Mouse (Mus musculus) ES-E14 (cell line): ENCODE results near the gene Dpf3. TPM values are rescaled to one million over a fixed set of nuclear protein-coding genes. Genes with fewer than 3 reads are reported as not detected.
A peak's percentile ranks its signal among the peaks of the same experiment; 100 is the strongest.

Source experiments
- DNase-seq: peaks from one replicate; pipeline ENCODE4 v3.0.0-alpha.2; 2013; ENCODE audit warnings: low read depth, low spot score
- H3K27ac ChIP-seq: 2 replicates; pipeline ENCODE4 v1.5.1; 2012; ENCODE audit warnings: low read depth, mild to moderate bottlenecking, low read length, moderate library complexity, mixed read lengths; ENCODE audit not compliant: poor library complexity, insufficient read depth, severe bottlenecking
- H3K36me3 ChIP-seq: 2 replicates; pipeline ENCODE4 v1.6.1; 2012; ENCODE audit warnings: mild to moderate bottlenecking, low read length, moderate library complexity, mixed read lengths; ENCODE audit not compliant: control insufficient read depth, poor library complexity, insufficient read depth, severe bottlenecking
- H3K4me1 ChIP-seq, 2 experiments: fragments of 150-350 bp in 1 of 2; sonication (generic) in 1 of 2; 2 replicates each; pipeline ENCODE4 v1.6.1; 2012; ENCODE audit warnings: low read length in 2 of 2, mild to moderate bottlenecking in 1 of 2, mixed read lengths in 1 of 2; ENCODE audit not compliant: control insufficient read depth in 2 of 2, insufficient read depth in 2 of 2, poor library complexity in 1 of 2
- H3K4me3 ChIP-seq, 2 experiments: fragments of 150-350 bp in 1 of 2; sonication (generic) in 1 of 2; 2 replicates each; pipeline ENCODE4 v1.5.1; 2012; ENCODE audit warnings: low read length in 2 of 2, low read depth in 1 of 2, mild to moderate bottlenecking in 1 of 2, mixed read lengths in 1 of 2; ENCODE audit not compliant: insufficient read depth in 1 of 2, poor library complexity in 1 of 2, severe bottlenecking in 1 of 2
- H3K9ac ChIP-seq: 2 replicates; pipeline ENCODE4 v1.6.1; 2012; ENCODE audit warnings: low read depth, mild to moderate bottlenecking, low read length, mixed read lengths; ENCODE audit not compliant: poor library complexity, insufficient read depth, severe bottlenecking
- H3K9me3 ChIP-seq: fragments of 150-350 bp; sonication (generic); 2 replicates; pipeline ENCODE4 v1.6.1; 2012; ENCODE audit warnings: low read depth, mild to moderate bottlenecking, low read length; ENCODE audit not compliant: control insufficient read depth, insufficient read depth
- CHD2 ChIP-seq: IDR thresholded peaks from 2 replicates; pipeline ENCODE4 v1.6.1; 2014; ENCODE audit warnings: mild to moderate bottlenecking, low read depth, low read length, inconsistent platforms
- HCFC1 ChIP-seq: IDR thresholded peaks from 2 replicates; pipeline ENCODE4 v1.6.1; 2012; ENCODE audit warnings: low read length, inconsistent platforms, borderline replicate concordance; ENCODE audit not compliant: insufficient read depth
- MAFK ChIP-seq: IDR thresholded peaks from 2 replicates; pipeline ENCODE4 v1.6.1; 2014; ENCODE audit warnings: mild to moderate bottlenecking, low read depth, low read length, inconsistent platforms; ENCODE audit not compliant: insufficient read depth
- ZC3H11A ChIP-seq: IDR thresholded peaks from 2 replicates; pipeline ENCODE4 v1.6.1; 2012; ENCODE audit warnings: low read depth, mild to moderate bottlenecking, inconsistent platforms, low read length, borderline replicate concordance
- ZNF384 ChIP-seq: IDR thresholded peaks from 2 replicates; pipeline ENCODE4 v1.6.1; 2012; ENCODE audit warnings: low read depth, low read length, inconsistent platforms
- in situ Hi-C, 2 experiments: fragments of 600-800 bp; cut with MboI; formaldehyde crosslinking; loops; one replicate each; pipeline ENCODE4 v1.15.1; 2025; ENCODE audit warnings: low sequenced_read_pairs in 2 of 2, inconsistent platforms in 1 of 2; ENCODE audit not compliant: unreplicated experiment in 2 of 2
- total RNA-seq: library from RNA; depleted of rRNA; stranded (reverse); fragments of 300-350 nt; gene quantifications from 2 replicates; pipeline ENCODE4 v1.2.3, GENCODE M21; 2012

Dpf3 gene
- total RNA-seq, 1 experiment: 1.4 TPM

- no peak overlapping the region for H3K27ac ChIP-seq
- no peak for DNase-seq
- H3K4me1 ChIP-seq: peaks cover 10 to 22% of the 10 kb centered on the region in 2 experiments
- in situ Hi-C loops: no loop called here
- no peaks in the 10 kb centered on the region for H3K36me3 ChIP-seq
- TF ChIP-seq CHD2 (no peak), HCFC1 (no peak), ZC3H11A (no peak), ZNF384 (no peak), MAFK (no peak)
- no peak overlapping the region for H3K9ac ChIP-seq
- no peak overlapping the region for H3K4me3 ChIP-seq
- H3K9me3 ChIP-seq: no peaks in the 10 kb centered on the region
Observed at GRCm38 (mm10) chr12:83512783-83513182, 25.3 kb upstream of the Dpf3 start.

GRCm38 (mm10) chr12:83510586-83510985, 23.1 kb upstream of the Dpf3 start:
- in situ Hi-C loops: no loop called here
- no peak for DNase-seq
- Histone ChIP-seq H3K27ac (no peak overlapping the region), H3K9me3 (no peaks in the 10 kb centered on the region), H3K9ac (no peak overlapping the region), H3K4me1 (peaks cover 2 to 18% of the 10 kb centered on the region in 2 experiments; a peak in 2 of 4 replicates), H3K36me3 (no peaks in the 10 kb centered on the region), H3K4me3 (no peak overlapping the region)
- TF ChIP-seq HCFC1 (no peak), CHD2 (no peak), ZNF384 (no peak)

- TF ChIP-seq ZC3H11A (no peak), CHD2 (no peak), HCFC1 (no peak), MAFK (no peak), ZNF384 (no peak)
- no peaks in the 10 kb centered on the region for H3K9me3 ChIP-seq
- H3K9ac ChIP-seq: peak overlapping the region; percentile 44
- H3K4me1 ChIP-seq: peaks cover 2 to 8% of the 10 kb centered on the region in 2 experiments; a peak in 1 of 4 replicates
- H3K36me3 ChIP-seq: no peaks in the 10 kb centered on the region
- no peak overlapping the region for H3K27ac ChIP-seq
- DNase-seq: no peak
- in situ Hi-C loops: no loop called here
- 0 out of 4 replicates have a peak overlapping the region, but pooled peaks of 1 of the 2 experiments have one; percentile 29 for H3K4me3 ChIP-seq
Observed at GRCm38 (mm10) chr12:83506543-83506942, 19.0 kb upstream of the Dpf3 start.

- Histone ChIP-seq H3K9ac (no peak overlapping the region), H3K4me3 (no peak overlapping the region), H3K36me3 (no peaks in the 10 kb centered on the region), H3K9me3 (no peaks in the 10 kb centered on the region), H3K27ac (no peak overlapping the region), H3K4me1 (0 out of 4 replicates have a peak, but pooled peaks cover 0 to 2% of the 10 kb centered on the region in 2 experiments)
- in situ Hi-C loops: no loop called here
- TF ChIP-seq ZC3H11A: peak; percentile 67; the same call in 1 of the 2 replicates
- TF ChIP-seq ZNF384: no peak
- DNase-seq: no peak
Observed at GRCm38 (mm10) chr12:83502190-83502589, 14.7 kb upstream of the Dpf3 start.

GRCm38 (mm10) chr12:83499256-83499655, 11.7 kb upstream of the Dpf3 start:
- no peaks in the 10 kb centered on the region for H3K36me3 ChIP-seq
- H3K9me3 ChIP-seq: no peaks in the 10 kb centered on the region
- TF ChIP-seq CHD2 (no peak), ZC3H11A (no peak), ZNF384 (no peak), HCFC1 (no peak), MAFK (no peak)
- no peak overlapping the region for H3K27ac ChIP-seq
- DNase-seq: no peak
- in situ Hi-C loops: loop anchor here in 1 of 2 experiments (10.0 kb wide), 1 partner anchor 394 kb away; no protein-coding TSS in a partner anchor
- H3K4me1 ChIP-seq: peaks cover 4 to 15% of the 10 kb centered on the region in 2 experiments
- H3K4me3 ChIP-seq: no peak overlapping the region
- H3K9ac ChIP-seq: no peak overlapping the region
